Mouse (Mus musculus) neural tube, embryonic 15.5 days (tissue): ENCODE data around the gene Arhgap6. TPM values are rescaled to one million over a fixed set of nuclear protein-coding genes. Genes with fewer than 3 reads are reported as not detected.

Experiments used
- ATAC-seq: fragments of 200-750 bp; cut with Nextera tagmentation; 2 replicates; pipeline ENCODE4 v1.8.0; 2017; ENCODE audit warnings: mild to moderate bottlenecking, moderate TSS enrichment, moderate library complexity; ENCODE audit not compliant: low FRiP score
- H3K27ac ChIP-seq: fragments of 300-500 bp; sonication (generic); replicated peaks from 2 replicates; pipeline ENCODE4 v1.5.1; 2015; ENCODE audit warnings: mild to moderate bottlenecking, inconsistent platforms
- H3K27me3 ChIP-seq: fragments of 300-500 bp; sonication (generic); replicated peaks from 2 replicates; pipeline ENCODE4 v1.6.1; 2015; ENCODE audit warnings: inconsistent platforms
- H3K36me3 ChIP-seq: fragments of 300-500 bp; sonication (generic); 2 replicates; pipeline ENCODE4 v1.6.1; 2015; ENCODE audit warnings: inconsistent platforms
- H3K4me1 ChIP-seq: fragments of 300-500 bp; sonication (generic); 2 replicates; pipeline ENCODE4 v1.6.1; 2015; ENCODE audit warnings: inconsistent platforms
- H3K4me2 ChIP-seq: fragments of 300-500 bp; sonication (generic); 2 replicates; pipeline ENCODE4 v1.6.1; 2015; ENCODE audit warnings: inconsistent platforms, mild to moderate bottlenecking, moderate library complexity
- H3K4me3 ChIP-seq: fragments of 300-500 bp; sonication (generic); replicated peaks from 2 replicates; pipeline ENCODE4 v1.5.1; 2015; ENCODE audit warnings: mild to moderate bottlenecking, inconsistent platforms
- H3K9ac ChIP-seq: fragments of 300-500 bp; sonication (generic); replicated peaks from 2 replicates; pipeline ENCODE4 v1.6.1; 2015; ENCODE audit warnings: mild to moderate bottlenecking, inconsistent platforms
- H3K9me3 ChIP-seq: fragments of 300-500 bp; sonication (generic); replicated peaks from 2 replicates; pipeline ENCODE4 v1.6.1; 2016; ENCODE audit warnings: inconsistent platforms
- WGBS: fragments of 180-500 bp; shearing (Covaris S2); methylation state at CpG from one replicate; pipeline ENCODE4 v1.1.7; 2015; ENCODE audit warnings: mixed read lengths; 5-methylcytosine and 5-hydroxymethylcytosine counted together
- polyA plus RNA-seq: library from polyadenylated mRNA; unstranded; fragments of >200 nt; fragmentation: Nextera tagmentation; extraction: Ambion mirVana; gene quantifications from 2 replicates; pipeline ENCODE4 v1.2.1, GENCODE M21; 2015

The Arhgap6 gene
- polyA plus RNA-seq, 1 experiment from 2014 or later: 2.6 TPM

- Histone ChIP-seq H3K4me3 (no peak overlapping the region), H3K9ac (no peak overlapping the region), H3K27ac (no peak overlapping the region), H3K27me3 (0 out of 2 replicates have a peak, but pooled peaks cover 6% of the 10 kb centered on the region), H3K9me3 (no peaks in the 10 kb centered on the region), H3K36me3 (no peaks in the 10 kb centered on the region), H3K4me2 (no peak overlapping the region), H3K4me1 (no peaks in the 10 kb centered on the region)
- ATAC-seq: no peak
- 83% methylated on average over 3 of the region's 3 CpGs for WGBS
Observed at GRCm38 (mm10) chrX:168904086-168904485, 109.2 kb downstream of the Arhgap6 start.

GRCm38 (mm10) chrX:168907586-168907985 lies 112.7 kb downstream of the Arhgap6 start:
- Histone ChIP-seq H3K9ac (no peak overlapping the region), H3K27ac (no peak overlapping the region), H3K27me3 (peaks cover 4% of the 10 kb centered on the region; the same call in 1 of the 2 replicates), H3K4me3 (no peak overlapping the region), H3K9me3 (no peaks in the 10 kb centered on the region), H3K4me2 (no peak overlapping the region), H3K4me1 (no peaks in the 10 kb centered on the region), H3K36me3 (no peaks in the 10 kb centered on the region)
- 44% methylated on average over 2 of the region's 2 CpGs for WGBS
- no peak for ATAC-seq

- Histone ChIP-seq H3K4me2 (no peak overlapping the region), H3K36me3 (no peaks in the 10 kb centered on the region), H3K9me3 (no peaks in the 10 kb centered on the region), H3K4me1 (no peaks in the 10 kb centered on the region), H3K27ac (no peak overlapping the region), H3K27me3 (no peaks in the 10 kb centered on the region; the same call in 1 of the 2 replicates), H3K4me3 (no peak overlapping the region), H3K9ac (no peak overlapping the region)
- no peak for ATAC-seq
Observed at GRCm38 (mm10) chrX:168913519-168913918, 118.6 kb downstream of the Arhgap6 start.

GRCm38 (mm10) chrX:168920942-168921341 lies 126.0 kb downstream of the Arhgap6 start:
- 82% methylated on average over 2 of the region's 2 CpGs for WGBS
- Histone ChIP-seq H3K4me3 (no peak overlapping the region), H3K9me3 (no peaks in the 10 kb centered on the region), H3K4me2 (no peak overlapping the region), H3K27ac (no peak overlapping the region), H3K4me1 (no peaks in the 10 kb centered on the region), H3K9ac (no peak overlapping the region), H3K27me3 (no peaks in the 10 kb centered on the region; the same call in 1 of the 2 replicates), H3K36me3 (no peaks in the 10 kb centered on the region)
- no peak for ATAC-seq

GRCm38 (mm10) chrX:168932420-168932819 lies 137.5 kb downstream of the Arhgap6 start:
- H3K4me1 ChIP-seq: no peaks in the 10 kb centered on the region
- H3K27ac ChIP-seq: no peak overlapping the region
- H3K9ac ChIP-seq: no peak overlapping the region
- no peaks in the 10 kb centered on the region for H3K9me3 ChIP-seq
- H3K27me3 ChIP-seq: peaks cover 7% of the 10 kb centered on the region; the same call in 1 of the 2 replicates
- H3K36me3 ChIP-seq: no peaks in the 10 kb centered on the region
- ATAC-seq: no peak
- WGBS: 72% methylated on average over 1 of the region's 1 CpGs
- no peak overlapping the region for H3K4me2 ChIP-seq
- no peak overlapping the region for H3K4me3 ChIP-seq

GRCm38 (mm10) chrX:168935447-168935846 lies 140.5 kb downstream of the Arhgap6 start:
- no peak for ATAC-seq
- 11% methylated on average over 3 of the region's 3 CpGs for WGBS
- no peaks in the 10 kb centered on the region for H3K4me1 ChIP-seq
- H3K9me3 ChIP-seq: no peaks in the 10 kb centered on the region
- H3K27ac ChIP-seq: no peak overlapping the region
- H3K36me3 ChIP-seq: no peaks in the 10 kb centered on the region
- H3K27me3 ChIP-seq: peaks cover 6% of the 10 kb centered on the region; the same call in 1 of the 2 replicates
- no peak overlapping the region for H3K4me2 ChIP-seq
- no peak overlapping the region for H3K9ac ChIP-seq
- H3K4me3 ChIP-seq: no peak overlapping the region

- Histone ChIP-seq H3K27me3 (peaks cover 6% of the 10 kb centered on the region; the same call in 1 of the 2 replicates), H3K4me2 (no peak overlapping the region), H3K9ac (no peak overlapping the region), H3K4me3 (no peak overlapping the region), H3K9me3 (no peaks in the 10 kb centered on the region), H3K27ac (no peak overlapping the region), H3K36me3 (no peaks in the 10 kb centered on the region), H3K4me1 (no peaks in the 10 kb centered on the region)
- ATAC-seq: no peak
- 45% methylated on average over 4 of the region's 4 CpGs for WGBS
Observed at GRCm38 (mm10) chrX:168937941-168938340, 143.0 kb downstream of the Arhgap6 start.

- Histone ChIP-seq H3K36me3 (no peaks in the 10 kb centered on the region), H3K27me3 (peaks cover 8% of the 10 kb centered on the region; the same call in 1 of the 2 replicates), H3K4me1 (no peaks in the 10 kb centered on the region), H3K27ac (no peak overlapping the region), H3K4me2 (no peak overlapping the region), H3K9me3 (no peaks in the 10 kb centered on the region), H3K4me3 (no peak overlapping the region), H3K9ac (no peak overlapping the region)
- no peak for ATAC-seq
- WGBS: 81% methylated on average over 5 of the region's 5 CpGs
Observed at GRCm38 (mm10) chrX:168941684-168942083, 146.8 kb downstream of the Arhgap6 start.

GRCm38 (mm10) chrX:168943217-168943616 lies 148.3 kb downstream of the Arhgap6 start:
- Histone ChIP-seq H3K36me3 (no peaks in the 10 kb centered on the region), H3K27me3 (peaks cover 5% of the 10 kb centered on the region; the same call in 1 of the 2 replicates), H3K4me3 (no peak overlapping the region), H3K4me2 (no peak overlapping the region), H3K27ac (no peak overlapping the region), H3K9ac (no peak overlapping the region), H3K9me3 (no peaks in the 10 kb centered on the region), H3K4me1 (no peaks in the 10 kb centered on the region)
- ATAC-seq: no peak
- 86% methylated on average over 4 of the region's 4 CpGs for WGBS

- H3K4me2 ChIP-seq: no peak overlapping the region
Observed at GRCm38 (mm10) chrX:168975444-168975843, 180.5 kb downstream of the Arhgap6 start.

GRCm38 (mm10) chrX:168977776-168978175 lies 182.9 kb downstream of the Arhgap6 start:
- H3K4me1 ChIP-seq: no peaks in the 10 kb centered on the region
- 55% methylated on average over 3 of the region's 3 CpGs for WGBS
- H3K27ac ChIP-seq: no peak overlapping the region
- ATAC-seq: no peak
- H3K9me3 ChIP-seq: no peaks in the 10 kb centered on the region
- H3K4me2 ChIP-seq: no peak overlapping the region
- H3K27me3 ChIP-seq: no peaks in the 10 kb centered on the region
- H3K9ac ChIP-seq: no peak overlapping the region
- H3K4me3 ChIP-seq: no peak overlapping the region
- no peaks in the 10 kb centered on the region for H3K36me3 ChIP-seq

More at GRCm38 (mm10) chrX:168975444-168975843, 180.5 kb downstream of the Arhgap6 start:
- Histone ChIP-seq H3K36me3 (no peaks in the 10 kb centered on the region), H3K4me3 (no peak overlapping the region), H3K27me3 (no peaks in the 10 kb centered on the region), H3K9ac (no peak overlapping the region), H3K27ac (no peak overlapping the region), H3K4me1 (no peaks in the 10 kb centered on the region), H3K9me3 (no peaks in the 10 kb centered on the region)
- no peak for ATAC-seq
- 69% methylated on average over 1 of the region's 1 CpGs for WGBS

GRCm38 (mm10) chrX:168980370-168980769 lies 185.5 kb downstream of the Arhgap6 start:
- 75% methylated on average over 2 of the region's 2 CpGs for WGBS
- Histone ChIP-seq H3K4me2 (no peak overlapping the region), H3K27ac (no peak overlapping the region), H3K9me3 (no peaks in the 10 kb centered on the region), H3K4me3 (no peak overlapping the region), H3K36me3 (no peaks in the 10 kb centered on the region), H3K4me1 (no peaks in the 10 kb centered on the region), H3K9ac (no peak overlapping the region), H3K27me3 (peaks cover 5% of the 10 kb centered on the region; the same call in 1 of the 2 replicates)
- no peak for ATAC-seq
